Mouse (Mus musculus) midbrain, embryonic 16.5 days (tissue): Measurements from ENCODE around the gene Slc25a47. TPM values are rescaled to one million over a fixed set of nuclear protein-coding genes. Genes with fewer than 3 reads are reported as not detected.
"Not testable (repeated sequence)": the region's sequence is repeated elsewhere in the genome, so short reads cannot be mapped to it uniquely, and the experiment has no call there.

Experiments
- ATAC-seq: fragments of 200-750 bp; cut with Nextera tagmentation; 2 replicates; pipeline ENCODE4 v1.8.0; 2017; ENCODE audit warnings: moderate TSS enrichment
- H3K27ac ChIP-seq: fragments of 300-500 bp; sonication (generic); 2 replicates; pipeline ENCODE4 v1.5.1; 2014; ENCODE audit warnings: mild to moderate bottlenecking, low read length, mixed read lengths
- H3K27me3 ChIP-seq: fragments of 300-500 bp; sonication (generic); 2 replicates; pipeline ENCODE4 v1.6.1; 2014; ENCODE audit warnings: low read depth, low read length, mixed read lengths; ENCODE audit not compliant: control insufficient read depth, insufficient read depth
- H3K36me3 ChIP-seq: fragments of 300-500 bp; sonication (generic); 2 replicates; pipeline ENCODE4 v1.6.1; 2014; ENCODE audit warnings: mild to moderate bottlenecking, low read length, moderate library complexity, mixed read lengths; ENCODE audit not compliant: control insufficient read depth, insufficient read depth
- H3K4me1 ChIP-seq: fragments of 300-500 bp; sonication (generic); 2 replicates; pipeline ENCODE4 v1.6.1; 2014; ENCODE audit warnings: mild to moderate bottlenecking, low read length, mixed read lengths; ENCODE audit not compliant: control insufficient read depth, insufficient read depth
- H3K4me2 ChIP-seq: fragments of 300-500 bp; sonication (generic); 2 replicates; pipeline ENCODE4 v1.6.1; 2014; ENCODE audit warnings: mild to moderate bottlenecking, low read length, mixed read lengths
- H3K4me3 ChIP-seq: fragments of 300-500 bp; sonication (generic); 2 replicates; pipeline ENCODE4 v1.5.1; 2014; ENCODE audit warnings: low read depth, mild to moderate bottlenecking, low read length, moderate library complexity, mixed read lengths
- H3K9ac ChIP-seq: fragments of 300-500 bp; sonication (generic); 2 replicates; pipeline ENCODE4 v1.6.1; 2014; ENCODE audit warnings: low read depth, low read length, mixed read lengths
- H3K9me3 ChIP-seq: fragments of 300-500 bp; sonication (generic); replicated peaks from 2 replicates; pipeline ENCODE4 v1.6.1; 2014; ENCODE audit warnings: mild to moderate bottlenecking, low read length, mixed read lengths; ENCODE audit not compliant: control insufficient read depth, poor library complexity, severe bottlenecking
- WGBS: fragments of 180-500 bp; shearing (Covaris S2); extraction: QIAGEN DNeasy Blood & Tissue Kit; methylation state at CpG from one replicate; pipeline ENCODE4 v1.1.7; 2014; 5-methylcytosine and 5-hydroxymethylcytosine counted together
- polyA plus RNA-seq: library from polyadenylated mRNA; unstranded; fragments of >200 nt; fragmentation: Nextera tagmentation; extraction: Ambion mirVana; gene quantifications from 2 replicates; pipeline ENCODE4 v1.2.1, GENCODE M21; 2015

Slc25a47 gene
- polyA plus RNA-seq, 1 experiment from 2014 or later, result 6.4 TPM

- not testable (repeated sequence) for H3K27ac ChIP-seq, H3K4me3 ChIP-seq, H3K9me3 ChIP-seq, H3K36me3 ChIP-seq, H3K4me1 ChIP-seq, ATAC-seq, H3K9ac ChIP-seq, H3K4me2 ChIP-seq, H3K27me3 ChIP-seq
- 95% methylated on average over 3 of the region's 3 CpGs for WGBS
Measured at GRCm38 (mm10) chr12:108848033-108848432, 12.2 kb downstream of the Slc25a47 start.

GRCm38 (mm10) chr12:108849488-108850022 lies 13.7 kb downstream of the Slc25a47 start:
- no peaks in the 10 kb centered on the region; the same call in 1 of the 2 replicates for H3K4me1 ChIP-seq

GRCm38 (mm10) chr12:108850129-108850528 lies 14.3 kb downstream of the Slc25a47 start:
- ATAC-seq, result no peak
- no peak overlapping the region for H3K4me3 ChIP-seq
- WGBS, result 62% methylated on average over 8 of the region's 8 CpGs

More at GRCm38 (mm10) chr12:108849488-108850022, 13.7 kb downstream of the Slc25a47 start:
- WGBS, result 87% methylated on average over 4 of the region's 4 CpGs
- Histone ChIP-seq H3K27me3 (no peaks in the 10 kb centered on the region), H3K27ac (no peak overlapping the region), H3K9ac (no peak overlapping the region), H3K36me3 (peaks cover 3% of the 10 kb centered on the region; the same call in 1 of the 2 replicates), H3K4me3 (no peak overlapping the region), H3K4me2 (no peak overlapping the region), H3K9me3 (no peaks in the 10 kb centered on the region)
- ATAC-seq, result no peak

GRCm38 (mm10) chr12:108850886-108851285 lies 15.0 kb downstream of the Slc25a47 start:
- 84% methylated on average over 8 of the region's 8 CpGs for WGBS

More at GRCm38 (mm10) chr12:108850129-108850528, 14.3 kb downstream of the Slc25a47 start:
- no peak overlapping the region for H3K4me2 ChIP-seq
- H3K27ac ChIP-seq, result no peak overlapping the region
- no peaks in the 10 kb centered on the region for H3K9me3 ChIP-seq
- no peak overlapping the region for H3K9ac ChIP-seq
- no peaks in the 10 kb centered on the region; the same call in 1 of the 2 replicates for H3K4me1 ChIP-seq
- H3K27me3 ChIP-seq, result no peaks in the 10 kb centered on the region
- no peaks in the 10 kb centered on the region for H3K36me3 ChIP-seq

GRCm38 (mm10) chr12:108852822-108853221 lies 17.0 kb downstream of the Slc25a47 start:
- no peaks in the 10 kb centered on the region for H3K9me3 ChIP-seq
- no peak for ATAC-seq
- H3K9ac ChIP-seq, result no peak overlapping the region
- WGBS, result 91% methylated on average over 8 of the region's 8 CpGs
- H3K36me3 ChIP-seq, result no peaks in the 10 kb centered on the region
- no peaks in the 10 kb centered on the region; the same call in 1 of the 2 replicates for H3K4me1 ChIP-seq
- no peaks in the 10 kb centered on the region for H3K27me3 ChIP-seq
- H3K4me2 ChIP-seq, result no peak overlapping the region
- no peak overlapping the region for H3K27ac ChIP-seq
- no peak overlapping the region for H3K4me3 ChIP-seq

More at GRCm38 (mm10) chr12:108850886-108851285, 15.0 kb downstream of the Slc25a47 start:
- no peak overlapping the region for H3K4me2 ChIP-seq
- no peak overlapping the region for H3K27ac ChIP-seq
- no peak overlapping the region for H3K9ac ChIP-seq
- H3K27me3 ChIP-seq, result no peaks in the 10 kb centered on the region
- H3K4me1 ChIP-seq, result no peaks in the 10 kb centered on the region; the same call in 1 of the 2 replicates
- no peak overlapping the region for H3K4me3 ChIP-seq
- no peaks in the 10 kb centered on the region for H3K9me3 ChIP-seq
- no peak for ATAC-seq
- no peaks in the 10 kb centered on the region for H3K36me3 ChIP-seq

- no peaks in the 10 kb centered on the region; the same call in 1 of the 2 replicates for H3K4me1 ChIP-seq
- 85% methylated on average over 10 of the region's 10 CpGs for WGBS
- H3K4me3 ChIP-seq, result no peak overlapping the region
- H3K36me3 ChIP-seq, result no peaks in the 10 kb centered on the region
- H3K27ac ChIP-seq, result no peak overlapping the region
- no peak overlapping the region for H3K9ac ChIP-seq
- no peak for ATAC-seq
- no peak overlapping the region for H3K4me2 ChIP-seq
- no peaks in the 10 kb centered on the region for H3K27me3 ChIP-seq
- H3K9me3 ChIP-seq, result no peaks in the 10 kb centered on the region
Measured at GRCm38 (mm10) chr12:108855081-108855480, 19.2 kb downstream of the Slc25a47 start.

GRCm38 (mm10) chr12:108856186-108856585 lies 20.3 kb downstream of the Slc25a47 start:
- H3K4me3 ChIP-seq, result no peak overlapping the region
- H3K4me1 ChIP-seq, result no peaks in the 10 kb centered on the region
- no peak overlapping the region for H3K4me2 ChIP-seq
- no peak overlapping the region for H3K9ac ChIP-seq
- H3K36me3 ChIP-seq, result no peaks in the 10 kb centered on the region; the same call in 1 of the 2 replicates
- ATAC-seq, result no peak
- no peaks in the 10 kb centered on the region for H3K9me3 ChIP-seq
- H3K27ac ChIP-seq, result no peak overlapping the region
- H3K27me3 ChIP-seq, result no peaks in the 10 kb centered on the region
- 86% methylated on average over 8 of the region's 8 CpGs for WGBS

GRCm38 (mm10) chr12:108857109-108857508 lies 21.3 kb downstream of the Slc25a47 start:
- 86% methylated on average over 7 of the region's 7 CpGs for WGBS
- Histone ChIP-seq H3K4me3 (no peak overlapping the region), H3K27me3 (no peaks in the 10 kb centered on the region), H3K4me2 (no peak overlapping the region), H3K4me1 (no peaks in the 10 kb centered on the region), H3K36me3 (peaks cover 3% of the 10 kb centered on the region; the same call in 1 of the 2 replicates), H3K9me3 (no peaks in the 10 kb centered on the region), H3K27ac (no peak overlapping the region), H3K9ac (no peak overlapping the region)
- no peak for ATAC-seq

- 82% methylated on average over 7 of the region's 7 CpGs for WGBS
- no peak overlapping the region for H3K27ac ChIP-seq
- H3K27me3 ChIP-seq, result no peaks in the 10 kb centered on the region
- no peaks in the 10 kb centered on the region for H3K9me3 ChIP-seq
- H3K4me3 ChIP-seq, result no peak overlapping the region
- peaks cover 8% of the 10 kb centered on the region for H3K36me3 ChIP-seq
- H3K9ac ChIP-seq, result no peak overlapping the region
- no peak for ATAC-seq
- H3K4me1 ChIP-seq, result no peaks in the 10 kb centered on the region
- H3K4me2 ChIP-seq, result no peak overlapping the region
Measured at GRCm38 (mm10) chr12:108857589-108858184, 21.8 kb downstream of the Slc25a47 start.
